Mouse (Mus musculus) myocyte (in vitro differentiated cells): Measurements from ENCODE around the gene Tmem97. TPM values are rescaled to one million over a fixed set of nuclear protein-coding genes. Genes with fewer than 3 reads are reported as not detected.

ENCODE experiments used
- H3K27me3 ChIP-seq: one replicate; pipeline ENCODE4 v1.6.1; 2011; ENCODE audit not compliant: control insufficient read depth, insufficient read depth, insufficient read length
- H3K36me3 ChIP-seq: one replicate; pipeline ENCODE4 v1.6.1; 2011; ENCODE audit not compliant: control insufficient read depth, insufficient read depth
- H3K4me2 ChIP-seq: one replicate; pipeline ENCODE4 v1.6.1; 2011; ENCODE audit warnings: low read depth, control low read depth
- H3K4me3 ChIP-seq: one replicate; pipeline ENCODE4 v1.5.1; 2011; ENCODE audit warnings: mild to moderate bottlenecking, control low read depth, moderate library complexity
- H3K79me2 ChIP-seq: one replicate; pipeline ENCODE4 v1.6.1; 2011; ENCODE audit not compliant: control insufficient read depth, insufficient read depth
- H3ac ChIP-seq: one replicate; pipeline ENCODE4 v1.6.1; 2011; ENCODE audit not compliant: control insufficient read depth, insufficient read length
- E2F4 ChIP-seq: IDR thresholded peaks from one replicate; pipeline ENCODE4 v1.6.1; 2011; ENCODE audit warnings: mild to moderate bottlenecking, control low read depth, moderate library complexity; ENCODE audit not compliant: insufficient read depth
- MAX ChIP-seq: IDR thresholded peaks from one replicate; pipeline ENCODE4 v1.6.1; 2011; ENCODE audit warnings: low read depth, mild to moderate bottlenecking, control low read depth
- MYOD1 ChIP-seq, 3 experiments: IDR thresholded peaks; one replicate each; pipeline ENCODE4 v1.6.1; 2011; ENCODE audit warnings: control low read depth in 2 of 3, low read depth in 2 of 3, mild to moderate bottlenecking in 2 of 3, moderate library complexity in 1 of 3; ENCODE audit not compliant: insufficient read length in 2 of 3, control insufficient read depth in 1 of 3
- MYOG ChIP-seq, 3 experiments: IDR thresholded peaks; one replicate each; pipeline ENCODE4 v1.6.1; 2011; ENCODE audit warnings: control low read depth in 2 of 3, low read depth in 2 of 3, mild to moderate bottlenecking in 2 of 3; ENCODE audit not compliant: insufficient read length in 2 of 3, control insufficient read depth in 1 of 3, insufficient read depth in 1 of 3
- POLR2AphosphoS2 ChIP-seq: IDR thresholded peaks from one replicate; pipeline ENCODE4 v1.6.1; 2011; ENCODE audit warnings: low read depth, control low read depth; ENCODE audit not compliant: insufficient read length
- REST ChIP-seq: IDR thresholded peaks from one replicate; pipeline ENCODE4 v1.6.1; 2011; ENCODE audit warnings: mild to moderate bottlenecking, control low read depth, moderate library complexity; ENCODE audit not compliant: insufficient read depth, insufficient read length
- SRF ChIP-seq: IDR thresholded peaks from one replicate; pipeline ENCODE4 v1.6.1; 2011; ENCODE audit warnings: low read depth; ENCODE audit not compliant: control insufficient read depth, insufficient read length
- TCF3 ChIP-seq: IDR thresholded peaks from one replicate; pipeline ENCODE4 v1.6.1; 2011; ENCODE audit warnings: low read depth, control low read depth; ENCODE audit not compliant: insufficient read length
- USF1 ChIP-seq: IDR thresholded peaks from one replicate; pipeline ENCODE4 v1.6.1; 2011; ENCODE audit warnings: low read depth, mild to moderate bottlenecking, control low read depth, moderate library complexity
- polyA plus RNA-seq: library from polyadenylated mRNA; unstranded; fragments of >200 nt; fragmentation: generic; extraction: Trizol; gene quantifications from one replicate; pipeline ENCODE4 v1.2.1, GENCODE M21; 2012; ENCODE audit warnings: missing spikeins

The Tmem97 gene
- polyA plus RNA-seq, 1 experiment: 125 TPM

- Histone ChIP-seq H3K36me3 (peaks cover 42% of the 10 kb centered on the region), H3K27me3 (no peaks in the 10 kb centered on the region), H3K4me2 (no peak overlapping the region), H3K4me3 (no peak overlapping the region), H3K79me2 (peaks cover 34% of the 10 kb centered on the region), H3ac (no peak overlapping the region)
- TF ChIP-seq MYOG (IDR thresholded peaks at IDR 0.05; ENCODE audit: control insufficient read depth in 1 of 3, insufficient read depth in 1 of 3, insufficient read length in 2 of 3, low read depth in 2 of 3) (no peak), USF1 (no peak), POLR2AphosphoS2 (no peak), REST (no peak), MAX (no peak), E2F4 (no peak), SRF (no peak)
These were observed 21.9 kb downstream of the Tmem97 start for GRCm38 (mm10) chr11:78528714-78529113.

DNA sequence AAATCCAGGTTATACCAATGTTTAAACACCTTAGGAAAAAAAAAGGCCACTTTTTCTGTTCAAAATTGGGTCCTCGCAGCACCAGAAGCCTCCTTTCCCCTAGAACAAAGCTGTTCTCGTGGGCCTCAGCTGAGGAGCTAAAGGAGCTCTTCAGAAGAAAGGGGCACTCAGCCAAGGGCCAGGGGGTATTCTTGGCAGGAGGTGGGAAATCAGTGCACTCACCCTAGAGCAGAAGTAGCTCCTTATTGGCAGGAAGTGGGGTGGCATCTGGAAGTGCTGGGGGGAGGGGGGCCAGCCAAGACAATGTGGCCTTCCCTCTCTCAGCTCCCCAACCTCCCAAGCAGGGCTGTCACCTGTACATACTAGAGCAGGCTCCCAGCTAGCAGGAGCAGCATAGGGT, 25.7 kb downstream of the Tmem97 start:
- H3K4me3 ChIP-seq: no peak overlapping the region
- H3ac ChIP-seq: no peak overlapping the region
- no peak for TF ChIP-seq E2F4
- TF ChIP-seq POLR2AphosphoS2: peak; percentile 60
- H3K79me2 ChIP-seq: no peaks in the 10 kb centered on the region
- H3K27me3 ChIP-seq: no peaks in the 10 kb centered on the region
- no peak overlapping the region for H3K4me2 ChIP-seq
- peaks cover 67% of the 10 kb centered on the region for H3K36me3 ChIP-seq

DNA sequence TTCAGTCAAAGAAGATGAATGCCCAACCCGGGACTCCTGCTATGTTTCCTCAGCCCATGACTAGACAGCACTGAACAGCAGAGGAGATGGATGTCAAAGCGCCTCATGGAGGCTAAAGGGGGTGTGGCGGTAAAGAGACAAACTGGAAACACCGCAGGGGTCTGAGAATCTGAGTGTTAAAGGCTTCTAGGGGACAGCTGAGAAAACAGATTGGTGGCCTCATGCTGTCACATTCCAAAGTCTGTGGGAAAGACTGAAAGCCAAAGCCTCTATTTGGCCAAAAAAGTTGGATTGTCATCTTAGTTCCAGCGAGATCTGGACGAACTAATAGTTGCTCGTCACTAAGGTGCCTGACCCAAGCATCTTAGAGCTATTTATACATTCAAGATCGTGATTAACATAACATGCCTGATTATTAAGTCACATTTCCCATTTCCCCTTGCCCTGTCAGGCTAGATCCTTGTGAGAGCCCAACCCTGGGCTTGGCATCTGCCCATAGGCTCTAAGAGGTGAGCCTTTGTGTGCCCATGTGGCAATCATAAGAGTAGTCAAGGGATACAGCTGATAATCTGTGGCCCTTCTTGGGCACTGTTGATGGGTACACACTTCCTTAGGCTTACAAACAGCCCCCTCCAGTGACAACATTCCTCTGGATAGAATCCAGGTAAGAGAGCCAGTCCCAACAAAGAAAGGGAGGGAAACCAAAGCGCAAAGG, 27.2 kb downstream of the Tmem97 start:
- Histone ChIP-seq H3K4me2 (no peak overlapping the region), H3K4me3 (no peak overlapping the region), H3K79me2 (no peaks in the 10 kb centered on the region), H3ac (no peak overlapping the region), H3K27me3 (no peaks in the 10 kb centered on the region), H3K36me3 (peaks cover 66% of the 10 kb centered on the region)
- no peak for TF ChIP-seq E2F4
- TF ChIP-seq MYOD1 (IDR thresholded peaks at IDR 0.05; ENCODE audit: control insufficient read depth in 1 of 3, insufficient read length in 2 of 3, low read depth in 2 of 3): peak in 2 of 3 experiments; percentile 3 to 5
- TF ChIP-seq TCF3: no peak

DNA sequence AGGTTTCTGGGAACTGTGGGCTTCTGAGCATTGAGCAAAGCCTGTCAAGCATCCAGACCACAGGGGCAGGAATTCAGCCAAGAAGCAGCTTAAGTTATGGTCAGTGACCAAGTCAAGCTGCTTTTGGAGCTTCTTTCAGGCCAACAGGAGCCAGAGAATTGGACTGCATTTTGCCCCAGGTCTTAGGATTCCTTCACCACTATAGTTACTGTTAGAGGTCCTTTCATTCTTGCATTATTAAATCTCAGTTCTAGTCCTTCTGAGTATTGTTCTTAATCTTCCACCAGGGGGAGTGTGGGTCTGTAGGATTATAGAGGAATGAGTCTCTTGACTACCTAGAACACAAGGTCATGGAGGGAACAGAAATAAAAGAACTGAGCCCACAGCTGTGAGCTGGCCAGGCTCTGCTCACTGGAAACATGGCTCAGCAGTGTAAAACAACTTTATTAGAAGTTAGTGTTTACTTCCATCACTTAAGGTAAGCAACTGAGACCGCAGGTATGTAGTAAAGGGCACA, 28.0 kb downstream of the Tmem97 start:
- H3ac ChIP-seq: no peak overlapping the region
- H3K4me2 ChIP-seq: no peak overlapping the region
- no peaks in the 10 kb centered on the region for H3K27me3 ChIP-seq
- peaks cover 67% of the 10 kb centered on the region for H3K36me3 ChIP-seq
- TF ChIP-seq POLR2AphosphoS2 (peak; percentile 20), MYOG (IDR thresholded peaks at IDR 0.05; ENCODE audit: control insufficient read depth in 1 of 3, insufficient read depth in 1 of 3, insufficient read length in 2 of 3, low read depth in 2 of 3) (no peak)
- no peak overlapping the region for H3K4me3 ChIP-seq
- H3K79me2 ChIP-seq: no peaks in the 10 kb centered on the region

GRCm38 (mm10) chr11:78521880-78522279, 28.7 kb downstream of the Tmem97 start:
- Histone ChIP-seq H3K79me2 (no peaks in the 10 kb centered on the region), H3K4me2 (no peak overlapping the region), H3K36me3 (peaks cover 63% of the 10 kb centered on the region), H3K27me3 (no peaks in the 10 kb centered on the region), H3ac (no peak overlapping the region), H3K4me3 (no peak overlapping the region)
- no peak for TF ChIP-seq E2F4
- TF ChIP-seq MAX: no peak
- no peak for TF ChIP-seq POLR2AphosphoS2
- no peak for TF ChIP-seq MYOG (IDR thresholded peaks at IDR 0.05; ENCODE audit: control insufficient read depth in 1 of 3, insufficient read depth in 1 of 3, insufficient read length in 2 of 3, low read depth in 2 of 3)
- no peak for TF ChIP-seq USF1

DNA sequence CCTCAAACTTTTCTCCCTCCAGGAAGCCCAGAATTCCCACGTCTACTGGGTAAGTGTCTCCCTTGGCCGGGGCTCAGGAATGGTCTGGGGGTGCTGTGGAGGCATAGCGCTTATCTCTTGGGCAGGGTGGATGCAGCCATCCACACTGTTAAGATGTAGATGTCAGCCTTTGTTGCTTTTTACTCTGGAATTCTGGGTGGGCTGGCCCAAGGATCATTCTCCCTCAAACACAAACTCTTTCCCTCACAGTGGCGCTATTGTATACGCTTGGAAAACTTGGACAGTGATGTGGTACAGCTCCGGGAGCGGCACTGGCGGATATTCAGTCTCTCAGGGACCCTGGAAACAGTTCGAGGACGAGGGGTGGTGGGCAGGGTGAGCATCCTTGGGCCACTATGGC, 31.6 kb downstream of the Tmem97 start:
- Histone ChIP-seq H3ac (no peak overlapping the region), H3K4me3 (no peak overlapping the region), H3K36me3 (peaks cover 53% of the 10 kb centered on the region), H3K27me3 (no peaks in the 10 kb centered on the region), H3K79me2 (peaks cover 2% of the 10 kb centered on the region), H3K4me2 (no peak overlapping the region)
- TF ChIP-seq MYOD1 (IDR thresholded peaks at IDR 0.05; ENCODE audit: control insufficient read depth in 1 of 3, insufficient read length in 2 of 3, low read depth in 2 of 3) (no peak), POLR2AphosphoS2 (peak; percentile 56)
